Mouse (Mus musculus): ENCODE measurements at regions not wholly inside any gene's neighbourhood (a gene's known extent, or its start where the extent isn't known, plus 50 kb on each side); places are given as distances from the start of the nearest gene placed in this dataset.

GRCm38 (mm10) chr5:60599460-60600299 is 1208.9 kb upstream of the G6pd2 start:
- DNase-seq (ENCODE audit: low spot score in 2 of 2): no peak
- peak overlapping the region; percentile 43; the same call in 1 of the 2 replicates for H3K27ac ChIP-seq
- H3K4me3 ChIP-seq: no peak overlapping the region
- no peak for TF ChIP-seq CTCF (conservative IDR thresholded peaks at IDR 0.05)

GRCm38 (mm10) chr5:60600300-60600648 is 1208.3 kb upstream of the G6pd2 start:
- Histone ChIP-seq H3K4me3 (no peak overlapping the region), H3K27ac (0 out of 2 replicates have a peak overlapping the region, but pooled peaks have one; percentile 14)
- TF ChIP-seq CTCF (conservative IDR thresholded peaks at IDR 0.05): no peak
- DNase-seq (ENCODE audit: low spot score in 2 of 2): no peak

- no peak overlapping the region; the same call in 1 of the 2 replicates for H3K4me3 ChIP-seq
- H3K27ac ChIP-seq: peak overlapping the region; percentile 51; the same call in 1 of the 2 replicates
- peak; percentile 88 for TF ChIP-seq CTCF (conservative IDR thresholded peaks at IDR 0.05)
- DNase-seq (ENCODE audit: low spot score in 2 of 2): peak; percentile 64 to 80
Observed at GRCm38 (mm10) chr5:60608943-60609614, 1199.5 kb upstream of the G6pd2 start.
